Mouse (Mus musculus) intestine, postnatal 0 days (tissue): ENCODE measurements around the gene Slc39a1. TPM values are rescaled to one million over a fixed set of nuclear protein-coding genes. Genes with fewer than 3 reads are reported as not detected.

Source experiments
- ATAC-seq: fragments of 200-750 bp; cut with Nextera tagmentation; 2 replicates; pipeline ENCODE4 v1.8.0; 2017; ENCODE audit warnings: mild to moderate bottlenecking, moderate TSS enrichment, moderate library complexity
- H3K27ac ChIP-seq: fragments of 300-500 bp; sonication (generic); 2 replicates; pipeline ENCODE4 v1.5.1; 2014; ENCODE audit warnings: mild to moderate bottlenecking, low read depth, low read length, moderate library complexity
- H3K27me3 ChIP-seq: fragments of 300-500 bp; sonication (generic); replicated peaks from 2 replicates; pipeline ENCODE4 v1.6.1; 2014; ENCODE audit warnings: low read length, mixed read lengths; ENCODE audit not compliant: control insufficient read depth, insufficient read depth
- H3K36me3 ChIP-seq: fragments of 300-500 bp; sonication (generic); 2 replicates; pipeline ENCODE4 v1.6.1; 2014; ENCODE audit warnings: mild to moderate bottlenecking, moderate library complexity; ENCODE audit not compliant: control insufficient read depth, insufficient read depth
- H3K4me1 ChIP-seq: fragments of 300-500 bp; sonication (generic); replicated peaks from 2 replicates; pipeline ENCODE4 v1.6.1; 2014; ENCODE audit warnings: antibody characterized with exemption, low read length, mixed read lengths; ENCODE audit not compliant: control insufficient read depth, insufficient read depth
- H3K4me2 ChIP-seq: fragments of 300-500 bp; sonication (generic); replicated peaks from 2 replicates; pipeline ENCODE4 v1.6.1; 2014; ENCODE audit warnings: low read depth, mild to moderate bottlenecking, moderate library complexity
- H3K4me3 ChIP-seq: fragments of 300-500 bp; sonication (generic); 2 replicates; pipeline ENCODE4 v1.5.1; 2014; ENCODE audit warnings: low read depth, low read length
- H3K9ac ChIP-seq: fragments of 300-500 bp; sonication (generic); 2 replicates; pipeline ENCODE4 v1.6.1; 2014; ENCODE audit warnings: mild to moderate bottlenecking, low read depth, low read length
- H3K9me3 ChIP-seq: fragments of 300-500 bp; sonication (generic); 2 replicates; pipeline ENCODE4 v1.6.1; 2016; ENCODE audit warnings: mixed run types; ENCODE audit not compliant: control insufficient read depth
- CTCF ChIP-seq: sonication (generic); IDR thresholded peaks from 2 replicates; pipeline ENCODE4 v1.5.1; 2016; ENCODE audit warnings: low read depth, mild to moderate bottlenecking, control low read depth, antibody characterized with exemption, moderate library complexity
- WGBS: fragments of 180-500 bp; shearing (Covaris S2); extraction: QIAGEN DNeasy Blood & Tissue Kit; methylation state at CpG from one replicate; pipeline ENCODE4 v1.1.7; 2014; 5-methylcytosine and 5-hydroxymethylcytosine counted together
- polyA plus RNA-seq: library from polyadenylated mRNA; unstranded; fragments of >200 nt; fragmentation: Nextera tagmentation; extraction: Ambion mirVana; gene quantifications from 2 replicates; pipeline ENCODE4 v1.2.1, GENCODE M21; 2015

Gene Slc39a1
- polyA plus RNA-seq, 1 experiment from 2014 or later: 153 TPM

DNA sequence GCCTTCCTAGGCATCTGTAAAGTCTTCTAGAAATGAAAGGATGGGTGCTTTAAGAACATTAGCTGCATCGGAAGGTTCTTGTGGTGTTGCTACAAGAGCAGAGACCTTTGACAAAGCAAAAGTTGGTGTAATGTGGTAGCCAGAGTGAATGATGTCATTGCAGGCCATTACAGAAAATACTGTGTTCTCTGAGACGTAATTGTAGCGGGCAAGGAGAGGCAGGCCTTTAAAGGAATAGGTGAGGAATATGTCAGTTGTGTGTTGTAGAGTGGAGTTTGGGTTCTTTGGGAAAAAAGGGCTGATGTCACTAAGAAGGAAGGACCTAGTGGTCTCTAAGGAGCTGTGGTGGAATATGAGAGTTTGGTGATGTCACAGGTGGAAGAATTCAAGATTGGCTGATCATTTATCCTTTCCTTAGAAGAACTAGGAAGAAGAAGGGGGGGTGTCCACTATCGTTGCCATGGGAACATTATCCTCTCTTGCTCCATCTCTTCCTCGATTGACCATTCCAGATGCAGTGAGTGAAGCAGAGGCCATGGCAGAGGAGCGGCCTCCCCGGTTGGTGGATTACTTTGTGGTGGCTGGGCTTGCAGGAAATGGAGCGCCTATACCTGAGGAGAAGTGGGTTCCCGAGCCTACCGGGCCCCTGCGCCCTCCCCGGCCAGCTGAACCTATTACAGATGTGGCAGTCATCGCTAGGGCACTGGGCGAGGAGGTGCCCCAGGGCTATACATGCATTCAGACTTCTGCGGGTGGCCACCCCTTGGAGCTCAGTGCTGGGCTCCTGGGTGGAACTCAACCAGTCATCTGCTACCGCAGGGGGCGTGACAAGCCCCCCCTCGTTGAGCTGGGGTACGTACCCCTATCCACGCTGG is 19.2 kb downstream of the Slc39a1 start:
- no peaks in the 10 kb centered on the region for H3K27me3 ChIP-seq
- H3K9me3 ChIP-seq: no peaks in the 10 kb centered on the region
- peaks cover 21% of the 10 kb centered on the region; the same call in 1 of the 2 replicates for H3K36me3 ChIP-seq
- 90% methylated on average over 20 of the region's 20 CpGs for WGBS
- H3K9ac ChIP-seq: no peak overlapping the region
- TF ChIP-seq CTCF: no peak
- H3K27ac ChIP-seq: 0 out of 2 replicates have a peak overlapping the region, but pooled peaks have one; percentile 94
- ATAC-seq: no peak
- H3K4me2 ChIP-seq: no peak overlapping the region; the same call in 1 of the 2 replicates
- H3K4me1 ChIP-seq: no peaks in the 10 kb centered on the region; the same call in 1 of the 2 replicates
- no peak overlapping the region for H3K4me3 ChIP-seq

DNA sequence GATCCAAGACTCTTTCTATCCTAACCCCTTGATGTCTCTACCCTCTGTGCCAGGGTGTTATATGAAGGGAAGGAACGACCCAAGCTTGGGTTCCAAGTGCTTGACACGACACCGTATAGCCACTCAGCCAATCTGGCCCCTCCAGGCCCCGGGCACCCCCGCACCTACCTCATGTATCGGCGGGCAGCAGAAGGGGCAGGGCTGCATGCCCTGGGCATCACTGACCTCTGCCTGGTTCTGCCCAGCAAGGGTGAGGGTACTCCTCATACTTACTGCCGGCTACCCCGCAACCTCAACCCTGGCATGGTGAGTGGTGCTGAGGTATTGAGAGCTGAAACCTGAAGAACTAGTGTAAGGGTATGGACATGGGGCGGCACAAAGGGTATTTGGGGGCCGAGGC is 20.2 kb downstream of the Slc39a1 start:
- Histone ChIP-seq H3K27ac (no peak overlapping the region), H3K4me2 (no peak overlapping the region), H3K27me3 (no peaks in the 10 kb centered on the region), H3K36me3 (peaks cover 18% of the 10 kb centered on the region; the same call in 1 of the 2 replicates), H3K4me1 (no peaks in the 10 kb centered on the region; the same call in 1 of the 2 replicates), H3K4me3 (no peak overlapping the region), H3K9ac (no peak overlapping the region), H3K9me3 (no peaks in the 10 kb centered on the region)
- 93% methylated on average over 11 of the region's 11 CpGs for WGBS
- no peak for TF ChIP-seq CTCF
- no peak for ATAC-seq

DNA sequence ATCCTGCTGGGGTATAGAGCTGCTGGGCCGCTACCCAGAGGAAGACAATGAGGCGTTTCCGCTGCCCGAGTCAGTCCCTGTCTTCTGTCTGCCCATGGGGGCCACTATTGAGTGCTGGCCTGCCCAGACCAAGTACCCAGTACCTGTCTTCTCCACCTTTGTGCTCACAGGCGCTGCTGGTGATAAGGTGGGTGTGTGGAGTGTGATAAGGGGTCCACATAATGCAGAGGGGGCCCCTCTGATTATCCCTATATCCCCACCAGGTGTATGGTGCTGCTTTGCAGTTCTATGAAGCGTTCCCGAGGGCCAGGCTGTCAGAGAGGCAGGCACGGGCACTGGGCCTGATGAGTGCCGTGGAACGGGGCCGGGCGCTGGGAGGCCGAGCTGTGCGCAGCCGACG is 21.0 kb downstream of the Slc39a1 start:
- H3K36me3 ChIP-seq: peaks cover 16% of the 10 kb centered on the region; the same call in 1 of the 2 replicates
- H3K27ac ChIP-seq: no peak overlapping the region
- H3K4me1 ChIP-seq: no peaks in the 10 kb centered on the region; the same call in 1 of the 2 replicates
- H3K4me2 ChIP-seq: no peak overlapping the region
- no peak overlapping the region for H3K9ac ChIP-seq
- H3K9me3 ChIP-seq: no peaks in the 10 kb centered on the region
- H3K4me3 ChIP-seq: no peak overlapping the region
- 86% methylated on average over 16 of the region's 16 CpGs for WGBS
- no peaks in the 10 kb centered on the region for H3K27me3 ChIP-seq
- no peak for ATAC-seq
- TF ChIP-seq CTCF: no peak

- no peaks in the 10 kb centered on the region for H3K9me3 ChIP-seq
- WGBS: 91% methylated on average over 8 of the region's 8 CpGs
- no peak overlapping the region for H3K27ac ChIP-seq
- H3K4me3 ChIP-seq: no peak overlapping the region
- TF ChIP-seq CTCF: no peak
- H3K27me3 ChIP-seq: no peaks in the 10 kb centered on the region
- H3K4me2 ChIP-seq: no peak overlapping the region
- ATAC-seq: no peak
- H3K4me1 ChIP-seq: no peaks in the 10 kb centered on the region; the same call in 1 of the 2 replicates
- peaks cover 16% of the 10 kb centered on the region; the same call in 1 of the 2 replicates for H3K36me3 ChIP-seq
- H3K9ac ChIP-seq: no peak overlapping the region
Observed at GRCm38 (mm10) chr3:90270784-90271183, 22.8 kb downstream of the Slc39a1 start.

DNA sequence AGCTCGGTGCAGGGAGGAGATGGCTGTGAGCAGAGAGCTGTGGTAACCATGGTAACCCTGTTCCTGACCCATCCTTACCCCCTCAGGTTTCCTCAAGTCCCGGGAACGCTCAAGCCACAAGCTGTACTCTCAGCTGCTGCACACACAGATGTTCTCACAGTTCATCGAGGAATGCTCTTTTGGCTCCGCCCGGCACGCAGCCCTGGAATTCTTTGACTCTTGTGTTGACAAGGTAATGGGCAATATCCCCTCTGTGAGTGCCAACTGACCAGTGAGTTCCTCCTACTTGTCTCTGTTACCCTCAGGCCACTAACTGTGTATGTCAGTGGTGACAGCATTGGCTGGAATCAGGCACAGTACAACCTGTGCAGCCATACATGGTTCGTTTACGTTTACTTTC is 24.2 kb downstream of the Slc39a1 start:
- H3K9ac ChIP-seq: no peak overlapping the region
- no peak overlapping the region for H3K4me3 ChIP-seq
- peaks cover 28% of the 10 kb centered on the region; the same call in 1 of the 2 replicates for H3K36me3 ChIP-seq
- WGBS: 70% methylated on average over 9 of the region's 9 CpGs
- H3K27ac ChIP-seq: no peak overlapping the region
- no peaks in the 10 kb centered on the region for H3K27me3 ChIP-seq
- no peak for ATAC-seq
- no peak overlapping the region for H3K4me2 ChIP-seq
- no peak for TF ChIP-seq CTCF
- no peaks in the 10 kb centered on the region for H3K4me1 ChIP-seq
- H3K9me3 ChIP-seq: no peaks in the 10 kb centered on the region

- Histone ChIP-seq H3K9ac (no peak overlapping the region), H3K4me2 (no peak overlapping the region), H3K4me1 (no peaks in the 10 kb centered on the region), H3K9me3 (no peaks in the 10 kb centered on the region), H3K27ac (no peak overlapping the region), H3K36me3 (peaks cover 41% of the 10 kb centered on the region; the same call in 1 of the 2 replicates), H3K27me3 (no peaks in the 10 kb centered on the region), H3K4me3 (no peak overlapping the region)
- WGBS: 95% methylated on average over 22 of the region's 22 CpGs
- no peak for ATAC-seq
- no peak for TF ChIP-seq CTCF
Observed at GRCm38 (mm10) chr3:90273855-90274254, 25.9 kb downstream of the Slc39a1 start.
